Mouse (Mus musculus): ENCODE data around the gene Cpn1.

DNA sequence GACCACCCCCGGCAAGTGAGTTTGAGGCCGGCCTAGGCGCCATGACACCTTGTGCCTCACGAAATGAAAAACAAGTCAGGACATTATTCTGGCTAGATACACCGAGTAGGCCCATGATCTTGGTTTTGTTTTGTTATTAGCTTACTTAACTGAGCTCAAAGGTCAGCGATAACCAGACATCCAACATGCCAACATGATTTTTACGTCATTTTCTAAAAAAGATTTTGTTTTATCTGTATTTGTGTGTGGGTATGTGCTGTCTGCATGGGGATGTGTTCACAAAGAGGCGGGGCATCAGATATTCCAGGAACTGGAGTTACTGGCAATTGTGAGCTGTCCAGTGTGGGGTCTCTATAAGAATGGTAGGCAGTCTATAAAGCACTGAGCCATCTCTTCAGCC lies 14.2 kb downstream of the Cpn1 start:
- no peak for TF ChIP-seq POLR2A (IDR thresholded peaks at IDR 0.05; ENCODE audit: borderline replicate concordance, extremely low read depth, insufficient read depth, insufficient read length, poor library complexity, severe bottlenecking)
- no peak for TF ChIP-seq CTCF (IDR thresholded peaks at IDR 0.05; ENCODE audit: borderline replicate concordance, extremely low read depth, insufficient read depth, insufficient read length)
